Mouse (Mus musculus): Measurements from ENCODE around the gene Otud1. TPM values are rescaled to one million over a fixed set of nuclear protein-coding genes. Genes with fewer than 3 reads are reported as not detected.

Otud1 gene
- polyA plus RNA-seq, 1 experiment from 2014 or later, result 0.41 TPM

DNA sequence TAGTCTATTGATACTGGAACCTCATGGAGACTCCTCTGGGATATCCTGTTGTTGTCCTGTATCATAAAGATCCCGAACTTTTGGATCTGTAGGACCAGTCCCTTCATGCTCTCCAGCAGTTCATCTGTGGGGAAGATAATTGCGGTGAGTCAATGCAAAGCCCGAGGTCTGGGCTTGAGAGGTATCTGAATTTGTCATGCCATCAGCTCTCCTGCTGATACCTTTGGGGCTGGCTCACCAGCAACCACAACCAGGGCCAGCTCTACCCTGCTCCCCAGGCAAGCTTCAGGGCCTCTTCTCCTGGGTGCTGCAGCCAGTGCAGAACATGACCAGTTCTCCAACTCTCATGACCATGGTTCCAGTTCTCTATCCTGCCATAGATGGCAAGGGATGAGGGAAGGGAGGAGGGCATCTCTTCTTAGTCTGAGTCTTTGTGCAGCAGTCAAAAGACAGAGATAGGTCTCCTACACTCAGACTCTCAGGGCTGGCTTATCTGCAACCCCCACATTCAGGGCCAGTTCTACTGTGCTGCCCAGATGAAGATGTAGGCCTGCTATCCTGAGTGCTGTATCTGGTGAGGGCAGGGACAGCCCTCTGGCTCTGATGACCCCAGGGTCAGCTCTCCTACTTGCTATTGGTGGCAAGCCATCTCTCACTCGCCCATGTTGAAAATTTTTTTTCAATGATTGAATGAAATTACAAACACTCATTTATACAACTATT is 42.2 kb downstream of the Otud1 start:
- Histone ChIP-seq H3K4me3 (no peak overlapping the region), H3K4me1 (no peaks in the 10 kb centered on the region), H3K27me3 (ENCODE audit: low read depth, poor library complexity, severe bottlenecking) (no peaks in the 10 kb centered on the region), H3K36me3 (no peaks in the 10 kb centered on the region), H3K27ac (no peak overlapping the region), H3K9me3 (replicated peaks) (no peaks in the 10 kb centered on the region)
- no peak for DNase-seq (ENCODE audit: low spot score)
- WGBS, result 83% methylated on average over 4 of the region's 4 CpGs

DNA sequence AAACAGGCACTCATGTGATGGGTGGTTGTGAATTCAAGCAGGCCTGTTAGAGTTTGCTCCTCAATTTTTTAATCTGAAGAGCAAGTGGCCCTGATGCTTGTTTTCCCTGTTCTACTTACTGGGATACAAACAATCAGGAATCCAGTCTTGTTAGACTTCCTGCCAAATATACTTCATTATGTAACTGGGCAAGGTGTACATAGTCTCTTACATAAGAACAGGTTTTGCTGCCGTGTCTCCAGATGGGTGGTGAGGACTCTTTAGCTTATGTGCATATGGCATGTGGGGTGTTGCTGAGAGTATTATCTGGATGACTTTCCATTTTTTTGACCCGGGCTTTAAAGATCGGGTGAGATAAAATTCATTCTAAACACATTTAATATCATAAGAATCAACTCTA is 43.8 kb downstream of the Otud1 start:
- no peaks in the 10 kb centered on the region for H3K9me3 ChIP-seq (replicated peaks)
- no peak overlapping the region for H3K4me3 ChIP-seq
- WGBS, result 94% methylated on average over 3 of the region's 3 CpGs
- H3K27ac ChIP-seq, result no peak overlapping the region
- no peaks in the 10 kb centered on the region for H3K36me3 ChIP-seq
- no peaks in the 10 kb centered on the region for H3K27me3 ChIP-seq (ENCODE audit: low read depth, poor library complexity, severe bottlenecking)
- DNase-seq (ENCODE audit: low spot score), result no peak
- no peaks in the 10 kb centered on the region for H3K4me1 ChIP-seq

DNA sequence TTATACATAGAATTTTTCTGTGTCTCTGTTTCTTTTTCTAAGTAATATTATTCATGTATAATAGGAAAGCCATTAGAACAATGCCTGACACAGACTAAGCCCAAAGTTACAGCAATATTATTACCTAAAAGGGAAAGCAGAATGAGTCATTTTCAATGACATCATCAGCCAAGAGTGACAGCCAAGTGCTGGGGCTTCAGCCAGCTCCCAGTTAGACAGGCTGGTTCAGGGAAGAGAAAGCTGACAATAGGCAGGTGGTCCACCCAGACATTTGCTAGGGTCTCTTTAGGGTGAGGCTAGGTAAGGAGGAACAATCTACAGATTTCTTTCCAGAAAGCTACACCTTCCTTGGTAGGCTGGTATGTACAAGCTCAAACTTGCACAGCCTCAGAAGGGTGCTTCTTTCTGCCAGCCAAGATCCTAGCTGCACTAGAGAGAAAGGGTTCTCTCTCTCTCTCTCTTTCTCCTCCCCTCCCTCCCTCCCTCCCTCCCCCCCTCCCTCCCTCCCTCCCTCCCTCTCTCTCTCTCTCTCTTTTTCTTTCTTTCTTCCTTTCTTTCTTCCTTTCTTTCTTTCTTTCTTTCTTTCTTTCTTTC is 45.6 kb downstream of the Otud1 start:
- Histone ChIP-seq H3K27ac (no peak overlapping the region), H3K27me3 (ENCODE audit: low read depth, poor library complexity, severe bottlenecking) (no peaks in the 10 kb centered on the region), H3K36me3 (no peaks in the 10 kb centered on the region), H3K4me1 (no peaks in the 10 kb centered on the region), H3K9me3 (replicated peaks) (no peaks in the 10 kb centered on the region), H3K4me3 (no peak overlapping the region)
- DNase-seq (ENCODE audit: low spot score), result no peak

GRCm38 (mm10) chr2:19703670-19704069 is 46.1 kb downstream of the Otud1 start:
- H3K27me3 ChIP-seq (ENCODE audit: low read depth, poor library complexity, severe bottlenecking), result no peaks in the 10 kb centered on the region

DNA sequence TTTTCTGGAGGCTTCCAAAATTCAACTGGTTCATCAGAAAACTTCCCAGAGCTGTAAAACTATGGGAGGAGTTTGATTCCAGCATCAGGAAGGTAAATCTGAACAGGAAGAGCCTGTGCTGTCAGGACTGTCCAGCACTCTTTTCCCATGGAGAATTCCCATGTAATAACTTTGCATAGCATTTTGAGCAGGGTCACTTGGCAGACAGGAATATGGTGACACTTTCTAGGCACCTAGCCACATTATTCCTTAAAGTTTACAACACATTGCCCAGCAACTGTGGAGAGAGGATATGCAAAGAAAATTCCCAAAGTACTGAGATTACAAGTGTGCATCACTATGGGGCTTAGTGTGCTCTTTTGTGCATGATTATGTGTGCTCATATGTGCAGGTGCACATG is 46.7 kb downstream of the Otud1 start:
- H3K27ac ChIP-seq, result no peak overlapping the region
- no peaks in the 10 kb centered on the region for H3K4me1 ChIP-seq
- no peak for DNase-seq (ENCODE audit: low spot score)
- no peak overlapping the region for H3K4me3 ChIP-seq
- H3K36me3 ChIP-seq, result no peaks in the 10 kb centered on the region
- H3K9me3 ChIP-seq (replicated peaks), result no peaks in the 10 kb centered on the region
- no peaks in the 10 kb centered on the region for H3K27me3 ChIP-seq (ENCODE audit: low read depth, poor library complexity, severe bottlenecking)

More at GRCm38 (mm10) chr2:19703670-19704069, 46.1 kb downstream of the Otud1 start:
- Histone ChIP-seq H3K27ac (no peak overlapping the region), H3K4me3 (no peak overlapping the region), H3K36me3 (no peaks in the 10 kb centered on the region), H3K4me1 (no peaks in the 10 kb centered on the region), H3K9me3 (replicated peaks) (no peaks in the 10 kb centered on the region)
- WGBS, result 76% methylated on average over 4 of the region's 4 CpGs
- no peak for DNase-seq (ENCODE audit: low spot score)

DNA sequence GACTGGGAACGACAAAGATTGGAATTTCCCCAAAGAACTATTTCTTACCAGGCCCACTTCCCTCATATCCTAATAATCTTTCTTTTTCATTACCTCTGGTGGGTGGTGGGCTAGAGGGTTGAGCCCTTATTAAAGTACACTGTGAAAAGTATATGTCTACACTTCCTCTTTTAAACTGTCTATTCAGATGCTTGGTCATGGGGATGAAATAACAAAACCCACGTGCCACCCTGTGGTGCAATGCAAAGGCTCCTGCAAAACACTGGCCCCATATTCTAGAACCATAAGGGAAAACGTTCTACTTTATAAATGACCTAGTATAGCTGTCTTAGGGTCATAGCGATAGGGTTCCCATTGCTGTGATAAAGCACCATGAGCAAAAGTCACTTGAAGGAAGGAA is 49.3 kb downstream of the Otud1 start:
- Histone ChIP-seq H3K4me1 (no peaks in the 10 kb centered on the region), H3K4me3 (no peak overlapping the region), H3K27ac (no peak overlapping the region), H3K36me3 (no peaks in the 10 kb centered on the region), H3K9me3 (replicated peaks) (no peaks in the 10 kb centered on the region), H3K27me3 (ENCODE audit: low read depth, poor library complexity, severe bottlenecking) (no peaks in the 10 kb centered on the region)
- no peak for DNase-seq (ENCODE audit: low spot score)
- 87% methylated on average over 4 of the region's 4 CpGs for WGBS

Other genes starting within 250 kb of the Otud1 start
- not detected in 2 replicates for gene Ptf1a, start 212.1 kb upstream of the Otud1 start, polyA plus RNA-seq (2016; fragmentation: Nextera tagmentation; extraction: Ambion mirVana)
- not detected in 2 replicates for gene 4921504E06Rik, start 103.8 kb upstream of the Otud1 start, polyA plus RNA-seq (2016; fragmentation: Nextera tagmentation; extraction: Ambion mirVana)

All from limb, embryonic 10.5 days (tissue).